Mouse (Mus musculus) embryonic stem cell, embryonic (primary cell): ENCODE results near the gene Scarf1.

Experiments
- CTCF ChIA-PET, 4 experiments: fragments of 300-600 bp in 2 of 4; fragments of 350-600 bp in 2 of 4; sonication (Branson Sonifier 250); formaldehyde crosslinking; loops; one replicate each; lab custom pipeline; 2022; ENCODE audit warnings: inconsistent platforms in 2 of 4; lab: Charles Lee
- POLR2A ChIA-PET, 4 experiments: fragments of 300-600 bp in 2 of 4; fragments of 350-600 bp in 2 of 4; sonication (Branson Sonifier 250); formaldehyde crosslinking; loops; one replicate each; lab custom pipeline; 2022; ENCODE audit warnings: antibody characterized with exemption in 4 of 4, inconsistent platforms in 1 of 4; lab: Charles Lee

Scarf1 gene

GRCm38 (mm10) chr11:75513336-75513735 lies at the start of gene Scarf1:
Gene Scarf1 (plus strand): TSS chr11:75513540.
- ChIA-PET POLR2A (interaction anchor here in 3 of 4 experiments (0.6 to 7.5 kb wide), 15 partner anchors 14 to 220 kb away, joined by 3 to 79 read pairs (median 4); partner anchors contain the start of genes Prpf8 (in 3 of the 3), Slc43a2 (in 2 of the 3) and Tlcd2 (in 2 of the 3)), CTCF (interaction anchor here in 3 of 4 experiments (0.5 to 1.4 kb wide), 6 partner anchors 10 to 292 kb away, joined by 3 to 9 read pairs (median 5); partner anchors contain the start of gene Tlcd2 (in 1 of the 3))

- CTCF ChIA-PET: interaction anchor here in 3 of 4 experiments (0.7 to 3.0 kb wide), 3 partner anchors 47 to 61 kb away, joined by 4 to 21 read pairs (median 5); partner anchors contain the start of gene Rilp (in 1 of the 3)
- POLR2A ChIA-PET: interaction anchor here in 3 of 4 experiments (0.5 to 9.9 kb wide), 21 partner anchors 8 to 270 kb away, joined by 3 to 130 read pairs (median 4); partner anchors contain the start of genes Rilp (in 3 of the 3), Wdr81 (in 3 of the 3), Prpf8 (in 2 of the 3) and Rtn4rl1 (in 1 of the 3)
These were observed 49.7 kb upstream of the Scarf1 start for GRCm38 (mm10) chr11:75463624-75464023.

- ChIA-PET POLR2A (interaction anchor here in 3 of 4 experiments (0.6 to 9.9 kb wide), 11 partner anchors 13 to 223 kb away, joined by 3 to 130 read pairs (median 3); partner anchors contain the start of genes Prpf8 (in 2 of the 3), Wdr81 (in 2 of the 3) and Rilp (in 1 of the 3)), CTCF (interaction anchor here in 1 of 4 experiments (0.6 to 0.9 kb wide), 2 partner anchors 46 to 316 kb away, joined by 3 read pairs; partner anchors contain the start of gene Rilp)
These were observed 48.9 kb upstream of the Scarf1 start for GRCm38 (mm10) chr11:75464417-75464816.

GRCm38 (mm10) chr11:75465051-75465450 lies 48.3 kb upstream of the Scarf1 start:
- CTCF ChIA-PET: interaction anchor here in 1 of 4 experiments (0.6 to 0.9 kb wide), 2 partner anchors 45 to 316 kb away, joined by 3 read pairs; partner anchors contain the start of gene Rilp

GRCm38 (mm10) chr11:75466731-75467505 lies 46.4 kb upstream of the Scarf1 start:
- POLR2A ChIA-PET: interaction anchor here in 3 of 4 experiments (0.5 to 9.9 kb wide), 20 partner anchors 11 to 799 kb away, joined by 3 to 130 read pairs (median 4); partner anchors contain the start of genes Rilp (in 3 of the 3), Prpf8 (in 2 of the 3), Wdr81 (in 2 of the 3) and Slc43a2 (in 1 of the 3)
- CTCF ChIA-PET: interaction anchor here in 3 of 4 experiments (0.6 to 2.1 kb wide), 8 partner anchors 12 to 302 kb away, joined by 3 to 7 read pairs (median 4); partner anchors contain the start of gene Wdr81 (in 1 of the 3)

More at GRCm38 (mm10) chr11:75465051-75465450, 48.3 kb upstream of the Scarf1 start:
- POLR2A ChIA-PET: interaction anchor here in 3 of 4 experiments (0.8 to 9.9 kb wide), 8 partner anchors 13 to 45 kb away, joined by 3 to 130 read pairs (median 13); partner anchors contain the start of genes Prpf8 (in 3 of the 3), Wdr81 (in 2 of the 3) and Rilp (in 1 of the 3)

- CTCF ChIA-PET: interaction anchor here in 2 of 4 experiments (0.5 to 2.2 kb wide), 9 partner anchors 13 to 1096 kb away, joined by 3 to 7 read pairs (median 3); partner anchors contain the start of gene Wdr81 (in 1 of the 2)
- POLR2A ChIA-PET: interaction anchor here in 3 of 4 experiments (0.5 to 9.9 kb wide), 29 partner anchors 7 to 800 kb away, joined by 3 to 130 read pairs (median 5); partner anchors contain the start of genes Rilp (in 3 of the 3), Wdr81 (in 3 of the 3), Prpf8 (in 2 of the 3) and Slc43a2 (in 1 of the 3)
These were observed 45.7 kb upstream of the Scarf1 start for GRCm38 (mm10) chr11:75467512-75468215.

- CTCF ChIA-PET: interaction anchor here in 2 of 4 experiments (0.5 to 2.2 kb wide), 4 partner anchors 14 to 88 kb away, joined by 3 to 7 read pairs (median 5); partner anchors contain the start of gene Wdr81 (in 1 of the 2)
- POLR2A ChIA-PET: interaction anchor here in 3 of 4 experiments (0.7 to 4.5 kb wide), 21 partner anchors 7 to 204 kb away, joined by 3 to 23 read pairs (median 5); partner anchors contain the start of genes Rilp (in 3 of the 3), Prpf8 (in 2 of the 3), Tlcd2 (in 2 of the 3) and Wdr81 (in 2 of the 3)
These were observed 44.9 kb upstream of the Scarf1 start for GRCm38 (mm10) chr11:75468410-75468809.

GRCm38 (mm10) chr11:75469261-75469660 lies 44.1 kb upstream of the Scarf1 start:
- POLR2A ChIA-PET: interaction anchor here in 3 of 4 experiments (0.5 to 4.5 kb wide), 12 partner anchors 8 to 643 kb away, joined by 3 to 23 read pairs (median 5); partner anchors contain the start of genes Prpf8 (in 2 of the 3), Rilp (in 2 of the 3) and Tlcd2 (in 2 of the 3)
- CTCF ChIA-PET: interaction anchor here in 3 of 4 experiments (0.6 to 2.2 kb wide), 6 partner anchors 14 to 173 kb away, joined by 4 to 7 read pairs (median 5); partner anchors contain the start of gene Prpf8 (in 1 of the 3)

- CTCF ChIA-PET: no interaction called here
- POLR2A ChIA-PET: interaction anchor here in 3 of 4 experiments (0.6 to 5.8 kb wide), 4 partner anchors 9 to 18 kb away, joined by 3 to 40 read pairs (median 17); partner anchors contain the start of genes Tlcd2 (in 2 of the 3) and Prpf8 (in 1 of the 3)
These were observed 42.7 kb upstream of the Scarf1 start for GRCm38 (mm10) chr11:75470675-75471074.

- POLR2A ChIA-PET: interaction anchor here in 3 of 4 experiments (0.7 to 5.8 kb wide), 9 partner anchors 8 to 115 kb away, joined by 3 to 40 read pairs (median 5); partner anchors contain the start of genes Prpf8 (in 2 of the 3), Tlcd2 (in 2 of the 3) and Pitpna (in 1 of the 3)
- CTCF ChIA-PET: interaction anchor here in 1 of 4 experiments (0.5 to 1.6 kb wide), 3 partner anchors 38 to 193 kb away, joined by 3 read pairs; no protein-coding TSS in a partner anchor
These were observed 40.8 kb upstream of the Scarf1 start for GRCm38 (mm10) chr11:75472469-75473081.

GRCm38 (mm10) chr11:75473376-75473775 lies 40.0 kb upstream of the Scarf1 start:
- CTCF ChIA-PET: no interaction called here

GRCm38 (mm10) chr11:75486192-75486591 lies 27.1 kb upstream of the Scarf1 start:
- ChIA-PET POLR2A (interaction anchor here (0.5 to 7.0 kb wide), 71 partner anchors 8 to 656 kb away, joined by 3 to 117 read pairs (median 5); partner anchors contain the start of genes Rilp (in 4 of the 4), Tlcd2 (in 4 of the 4), Scarf1 (in 3 of the 4) and Crk (in 2 of the 4)), CTCF (interaction anchor here in 3 of 4 experiments (0.7 to 3.6 kb wide), 9 partner anchors 17 to 316 kb away, joined by 3 to 30 read pairs (median 4); partner anchors contain the start of genes Rilp (in 3 of the 3), Tlcd2 (in 1 of the 3) and Wdr81 (in 1 of the 3))

More at GRCm38 (mm10) chr11:75473376-75473775, 40.0 kb upstream of the Scarf1 start:
- POLR2A ChIA-PET: interaction anchor here in 3 of 4 experiments (0.7 to 5.8 kb wide), 6 partner anchors 10 to 13 kb away, joined by 3 to 40 read pairs (median 6); partner anchors contain the start of genes Prpf8 (in 2 of the 3) and Tlcd2 (in 2 of the 3)

- CTCF ChIA-PET: interaction anchor here in 3 of 4 experiments (0.6 to 3.6 kb wide), 10 partner anchors 18 to 577 kb away, joined by 3 to 30 read pairs (median 4); partner anchors contain the start of genes Rilp (in 3 of the 3), Tlcd2 (in 1 of the 3) and Wdr81 (in 1 of the 3)
These were observed 26.6 kb upstream of the Scarf1 start, which contains the start of gene Prpf8 for GRCm38 (mm10) chr11:75486601-75487285. Gene Prpf8 (plus strand): TSS chr11:75486816.

GRCm38 (mm10) chr11:75487496-75487895 lies 25.8 kb upstream of the Scarf1 start:
- ChIA-PET CTCF (interaction anchor here in 2 of 4 experiments (2.0 to 3.6 kb wide), 2 partner anchors 23 kb away, joined by 21 to 30 read pairs; partner anchors contain the start of gene Rilp (in 2 of the 2)), POLR2A (interaction anchor here (0.6 to 7.0 kb wide), 44 partner anchors 8 to 657 kb away, joined by 3 to 117 read pairs (median 6); partner anchors contain the start of genes Tlcd2 (in 4 of the 4), Rilp (in 3 of the 4), Wdr81 (in 2 of the 4) and Crk (in 1 of the 4))

More at GRCm38 (mm10) chr11:75486601-75487285, 26.6 kb upstream of the Scarf1 start, which contains the start of gene Prpf8:
- POLR2A ChIA-PET: interaction anchor here (0.5 to 7.0 kb wide), 76 partner anchors 9 to 656 kb away, joined by 3 to 117 read pairs (median 5); partner anchors contain the start of genes Rilp (in 4 of the 4), Tlcd2 (in 4 of the 4), Scarf1 (in 3 of the 4) and Crk (in 2 of the 4)
